Mouse (Mus musculus): ENCODE data around the gene Slc45a2. TPM values are rescaled to one million over a fixed set of nuclear protein-coding genes. Genes with fewer than 3 reads are reported as not detected.

The Slc45a2 gene
- polyA plus RNA-seq, 1 experiment = not detected

- no peaks in the 10 kb centered on the region for H3K36me3 ChIP-seq (ENCODE audit: control insufficient read depth, insufficient read depth, low read length)
- WGBS = 34% methylated on average over 15 of the region's 15 CpGs
- H3K27ac ChIP-seq (ENCODE audit: insufficient read depth, low read depth, low read length) = no peak overlapping the region; the same call in 1 of the 2 replicates
- peaks cover 5% of the 10 kb centered on the region; the same call in 1 of the 2 replicates for H3K4me1 ChIP-seq (ENCODE audit: control insufficient read depth, insufficient read depth, insufficient read length, low read length)
- no peak overlapping the region for H3K4me3 ChIP-seq (ENCODE audit: low read depth, low read length)
- no peaks in the 10 kb centered on the region for H3K27me3 ChIP-seq (ENCODE audit: control insufficient read depth, insufficient read depth, low read length)
- no peak for TF ChIP-seq CTCF (IDR thresholded peaks at IDR 0.05; ENCODE audit: extremely low read depth, insufficient read length, insufficient replicate concordance, low read depth, low read length)
- TF ChIP-seq POLR2A (IDR thresholded peaks at IDR 0.05; ENCODE audit: low read depth, low read length) = no peak
These were observed 41.1 kb upstream of the Slc45a2 start for GRCm38 (mm10) chr15:10959277-10960026.

DNA sequence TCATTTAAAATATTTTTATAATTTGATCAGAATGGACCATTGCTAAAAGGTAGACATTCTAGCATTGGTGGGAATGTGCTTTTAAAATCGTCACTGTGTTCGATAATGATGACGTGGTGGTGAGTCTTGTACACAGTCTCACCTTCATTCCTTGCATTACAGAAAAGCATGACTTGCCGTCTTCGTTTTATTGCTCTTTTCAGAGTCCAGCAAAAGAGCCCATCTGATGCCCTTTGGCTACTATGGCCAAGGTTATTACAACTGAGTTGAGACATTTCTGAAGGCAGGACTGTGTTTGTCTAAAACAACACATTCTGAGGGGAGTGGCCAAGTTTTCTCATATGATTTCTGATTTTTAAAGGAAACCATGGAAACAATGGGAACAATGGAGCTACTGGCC lies 40.3 kb upstream of the Slc45a2 start:
- H3K4me3 ChIP-seq (ENCODE audit: low read depth, low read length) = no peak overlapping the region
- 68% methylated on average over 5 of the region's 5 CpGs for WGBS
- H3K27ac ChIP-seq (ENCODE audit: insufficient read depth, low read depth, low read length) = no peak overlapping the region
- no peaks in the 10 kb centered on the region for H3K27me3 ChIP-seq (ENCODE audit: control insufficient read depth, insufficient read depth, low read length)
- TF ChIP-seq POLR2A (IDR thresholded peaks at IDR 0.05; ENCODE audit: low read depth, low read length) (no peak), CTCF (IDR thresholded peaks at IDR 0.05; ENCODE audit: extremely low read depth, insufficient read length, insufficient replicate concordance, low read depth, low read length) (no peak)
- H3K4me1 ChIP-seq (ENCODE audit: control insufficient read depth, insufficient read depth, insufficient read length, low read length) = peaks cover 2% of the 10 kb centered on the region; the same call in 1 of the 2 replicates
- H3K36me3 ChIP-seq (ENCODE audit: control insufficient read depth, insufficient read depth, low read length) = no peaks in the 10 kb centered on the region

GRCm38 (mm10) chr15:10962601-10963000 lies 37.9 kb upstream of the Slc45a2 start:
- 83% methylated on average over 2 of the region's 2 CpGs for WGBS
- H3K4me1 ChIP-seq (ENCODE audit: control insufficient read depth, insufficient read depth, insufficient read length, low read length) = peaks cover 2% of the 10 kb centered on the region; the same call in 1 of the 2 replicates

GRCm38 (mm10) chr15:10969439-10969838 lies 31.1 kb upstream of the Slc45a2 start:
- H3K27me3 ChIP-seq (ENCODE audit: control insufficient read depth, insufficient read depth, low read length) = no peaks in the 10 kb centered on the region
- WGBS = 58% methylated on average over 3 of the region's 3 CpGs
- no peak overlapping the region for H3K4me3 ChIP-seq (ENCODE audit: low read depth, low read length)
- H3K27ac ChIP-seq (ENCODE audit: insufficient read depth, low read depth, low read length) = no peak overlapping the region
- TF ChIP-seq POLR2A (IDR thresholded peaks at IDR 0.05; ENCODE audit: low read depth, low read length) (no peak), CTCF (IDR thresholded peaks at IDR 0.05; ENCODE audit: extremely low read depth, insufficient read length, insufficient replicate concordance, low read depth, low read length) (no peak)
- peaks cover 2% of the 10 kb centered on the region; the same call in 1 of the 2 replicates for H3K4me1 ChIP-seq (ENCODE audit: control insufficient read depth, insufficient read depth, insufficient read length, low read length)
- no peaks in the 10 kb centered on the region for H3K36me3 ChIP-seq (ENCODE audit: control insufficient read depth, insufficient read depth, low read length)

More at GRCm38 (mm10) chr15:10962601-10963000, 37.9 kb upstream of the Slc45a2 start:
- TF ChIP-seq CTCF (IDR thresholded peaks at IDR 0.05; ENCODE audit: extremely low read depth, insufficient read length, insufficient replicate concordance, low read depth, low read length) (no peak), POLR2A (IDR thresholded peaks at IDR 0.05; ENCODE audit: low read depth, low read length) (no peak)
- Histone ChIP-seq H3K27ac (ENCODE audit: insufficient read depth, low read depth, low read length) (no peak overlapping the region), H3K27me3 (ENCODE audit: control insufficient read depth, insufficient read depth, low read length) (no peaks in the 10 kb centered on the region), H3K36me3 (ENCODE audit: control insufficient read depth, insufficient read depth, low read length) (no peaks in the 10 kb centered on the region), H3K4me3 (ENCODE audit: low read depth, low read length) (no peak overlapping the region)

DNA sequence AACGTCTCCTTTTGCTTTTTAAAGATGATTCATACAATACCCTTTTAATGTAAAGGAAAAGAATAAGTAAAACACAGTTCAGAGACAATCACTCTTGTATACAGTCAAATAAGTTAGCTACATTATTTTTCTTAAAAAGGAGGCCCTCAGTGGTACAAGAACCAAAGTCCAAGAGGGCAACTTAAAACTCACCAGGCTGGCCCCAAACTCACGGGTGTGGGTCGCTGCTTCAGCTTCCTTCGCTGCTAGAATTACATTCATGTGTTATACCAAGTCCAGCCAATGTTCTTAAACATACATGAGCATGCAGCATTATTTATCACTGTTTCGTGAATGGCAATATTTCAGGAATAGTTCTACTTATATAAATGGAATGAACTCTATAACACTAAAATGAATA lies 29.7 kb upstream of the Slc45a2 start:
- H3K4me3 ChIP-seq (ENCODE audit: low read depth, low read length) = no peak overlapping the region
- no peaks in the 10 kb centered on the region for H3K36me3 ChIP-seq (ENCODE audit: control insufficient read depth, insufficient read depth, low read length)
- peaks cover 2% of the 10 kb centered on the region; the same call in 1 of the 2 replicates for H3K4me1 ChIP-seq (ENCODE audit: control insufficient read depth, insufficient read depth, insufficient read length, low read length)
- no peak overlapping the region for H3K27ac ChIP-seq (ENCODE audit: insufficient read depth, low read depth, low read length)
- H3K27me3 ChIP-seq (ENCODE audit: control insufficient read depth, insufficient read depth, low read length) = no peaks in the 10 kb centered on the region
- no peak for TF ChIP-seq POLR2A (IDR thresholded peaks at IDR 0.05; ENCODE audit: low read depth, low read length)
- TF ChIP-seq CTCF (IDR thresholded peaks at IDR 0.05; ENCODE audit: extremely low read depth, insufficient read length, insufficient replicate concordance, low read depth, low read length) = no peak
- 70% methylated on average over 5 of the region's 5 CpGs for WGBS

DNA sequence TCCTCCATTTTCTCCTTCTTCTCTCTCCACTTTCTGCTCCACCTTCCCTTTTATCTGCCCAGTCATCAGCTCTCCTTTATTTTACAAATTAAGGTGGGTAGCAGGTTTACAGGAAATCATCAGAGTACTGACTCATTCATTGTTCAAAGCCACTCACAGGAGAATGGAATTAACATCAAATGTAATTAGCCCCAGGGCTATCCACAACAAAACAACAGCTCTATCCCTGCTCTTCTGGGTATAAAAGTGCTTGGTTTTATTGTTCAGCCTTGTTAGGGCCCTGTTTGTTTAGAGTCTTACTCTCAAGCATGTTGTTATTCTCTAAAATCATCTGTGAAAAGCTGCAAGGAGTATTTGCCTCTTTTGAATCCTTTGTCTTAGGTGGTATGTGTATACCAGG lies 23.4 kb upstream of the Slc45a2 start:
- H3K4me3 ChIP-seq (ENCODE audit: low read depth, low read length) = no peak overlapping the region
- no peak for TF ChIP-seq CTCF (IDR thresholded peaks at IDR 0.05; ENCODE audit: extremely low read depth, insufficient read length, insufficient replicate concordance, low read depth, low read length)
- no peak for TF ChIP-seq POLR2A (IDR thresholded peaks at IDR 0.05; ENCODE audit: low read depth, low read length)

GRCm38 (mm10) chr15:10980712-10981111 lies 19.8 kb upstream of the Slc45a2 start:
- TF ChIP-seq POLR2A (IDR thresholded peaks at IDR 0.05; ENCODE audit: low read depth, low read length) = no peak
- TF ChIP-seq CTCF (IDR thresholded peaks at IDR 0.05; ENCODE audit: extremely low read depth, insufficient read length, insufficient replicate concordance, low read depth, low read length) = no peak
- peaks cover 4% of the 10 kb centered on the region for H3K36me3 ChIP-seq (ENCODE audit: control insufficient read depth, insufficient read depth, low read length)
- H3K27ac ChIP-seq (ENCODE audit: insufficient read depth, low read depth, low read length) = no peak overlapping the region
- peaks cover 4% of the 10 kb centered on the region for H3K4me1 ChIP-seq (ENCODE audit: control insufficient read depth, insufficient read depth, insufficient read length, low read length)
- H3K27me3 ChIP-seq (ENCODE audit: control insufficient read depth, insufficient read depth, low read length) = no peaks in the 10 kb centered on the region
- H3K4me3 ChIP-seq (ENCODE audit: low read depth, low read length) = no peak overlapping the region
- WGBS = 56% methylated on average over 2 of the region's 2 CpGs

More for the DNA sequence above, 23.4 kb upstream of the Slc45a2 start:
- H3K27ac ChIP-seq (ENCODE audit: insufficient read depth, low read depth, low read length) = no peak overlapping the region
- H3K4me1 ChIP-seq (ENCODE audit: control insufficient read depth, insufficient read depth, insufficient read length, low read length) = 0 out of 2 replicates have a peak, but pooled peaks cover 2% of the 10 kb centered on the region
- no peaks in the 10 kb centered on the region for H3K36me3 ChIP-seq (ENCODE audit: control insufficient read depth, insufficient read depth, low read length)
- H3K27me3 ChIP-seq (ENCODE audit: control insufficient read depth, insufficient read depth, low read length) = no peaks in the 10 kb centered on the region

All from small intestine, adult 2 months (tissue).